Mouse (Mus musculus): ENCODE data around the gene Prkd2.

Prkd2 gene

GRCm38 (mm10) chr7:16842645-16843063 lies at the start of gene Prkd2:
TSS of gene Prkd2 (plus strand) at chr7:16842902.
- peak; percentile 93 to 98 for DNase-seq (ENCODE audit: inconsistent age in 2 of 2, low spot score in 1 of 2)

DNA sequence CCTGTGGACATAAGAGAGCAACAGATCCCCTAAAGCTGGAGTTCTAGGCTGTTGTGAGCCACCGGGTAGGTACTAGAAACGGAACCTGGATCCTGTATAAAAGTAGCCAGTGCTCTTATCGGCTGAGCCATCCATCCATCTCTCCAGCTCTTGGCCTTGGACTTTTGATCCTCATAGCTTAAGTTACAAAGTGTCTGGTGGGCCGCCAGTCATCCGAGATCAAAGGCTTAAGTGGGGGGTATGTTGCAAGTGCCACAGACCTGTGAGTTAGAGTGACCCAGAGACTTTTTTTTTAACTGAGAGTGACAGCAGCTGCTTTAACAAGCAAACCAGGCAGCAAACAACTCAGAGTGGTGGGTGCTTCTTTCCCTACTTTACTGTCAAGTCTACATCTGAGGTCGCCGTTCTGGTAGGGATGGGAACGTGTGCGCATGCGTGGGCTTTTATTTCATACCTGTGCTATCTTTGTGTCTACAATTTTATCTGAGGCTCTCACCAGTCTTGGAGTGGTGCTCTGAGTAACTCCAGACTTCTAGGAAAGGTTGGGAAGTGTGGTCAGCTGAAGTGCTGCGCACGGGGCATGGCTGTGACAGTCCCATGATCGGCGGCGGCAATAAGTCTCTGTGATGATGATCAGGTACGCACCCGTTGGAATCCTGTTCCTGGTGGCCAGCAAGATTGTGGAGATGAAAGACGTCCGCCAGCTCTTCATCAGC lies 49.5 kb upstream of the Prkd2 start:
- DNase-seq (ENCODE audit: inconsistent age in 2 of 2, low spot score in 1 of 2) = peak in 1 of 2 experiments; percentile 49

- no peak for DNase-seq (ENCODE audit: inconsistent age in 2 of 2, low spot score in 1 of 2)
These were observed 47.8 kb upstream of the Prkd2 start for GRCm38 (mm10) chr7:16794886-16795285.

DNA sequence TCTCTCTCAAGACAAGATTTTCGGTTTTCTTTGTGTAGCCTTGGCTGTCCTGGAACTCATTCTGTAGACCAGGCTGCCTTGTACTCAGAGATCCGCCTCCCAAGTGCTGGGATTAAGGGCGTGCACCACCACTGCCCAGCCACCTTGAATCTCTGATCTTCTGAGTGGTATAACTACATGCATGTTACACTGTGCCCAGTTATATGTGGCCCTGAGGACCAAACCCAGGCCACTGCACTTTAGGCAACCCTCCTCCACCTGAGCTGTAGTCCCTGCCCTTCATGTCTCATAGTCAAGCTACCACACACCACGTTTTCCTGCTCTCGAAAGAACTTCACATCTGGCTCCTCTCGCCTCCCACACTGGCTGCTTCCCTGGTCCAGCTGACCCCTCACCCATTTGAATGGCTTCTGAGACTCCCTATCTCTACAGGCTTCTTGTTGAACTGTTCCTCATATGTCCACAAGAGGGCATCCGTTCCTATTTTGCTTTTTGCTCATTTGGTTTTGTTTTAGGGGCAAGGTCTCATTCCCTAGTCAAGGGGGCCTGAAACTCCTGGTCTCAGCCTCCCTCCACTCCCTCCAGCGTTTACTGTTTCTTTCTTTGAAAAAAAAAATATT lies 38.2 kb upstream of the Prkd2 start:
- DNase-seq (ENCODE audit: inconsistent age in 2 of 2, low spot score in 1 of 2) = peak in 1 of 2 experiments; percentile 66

- no peak for DNase-seq (ENCODE audit: inconsistent age in 2 of 2, low spot score in 1 of 2)
These were observed 34.8 kb upstream of the Prkd2 start for GRCm38 (mm10) chr7:16807936-16808335.

- no peak for DNase-seq (ENCODE audit: inconsistent age in 2 of 2, low spot score in 1 of 2)
These were observed 34.1 kb upstream of the Prkd2 start for GRCm38 (mm10) chr7:16808647-16809046.

DNA sequence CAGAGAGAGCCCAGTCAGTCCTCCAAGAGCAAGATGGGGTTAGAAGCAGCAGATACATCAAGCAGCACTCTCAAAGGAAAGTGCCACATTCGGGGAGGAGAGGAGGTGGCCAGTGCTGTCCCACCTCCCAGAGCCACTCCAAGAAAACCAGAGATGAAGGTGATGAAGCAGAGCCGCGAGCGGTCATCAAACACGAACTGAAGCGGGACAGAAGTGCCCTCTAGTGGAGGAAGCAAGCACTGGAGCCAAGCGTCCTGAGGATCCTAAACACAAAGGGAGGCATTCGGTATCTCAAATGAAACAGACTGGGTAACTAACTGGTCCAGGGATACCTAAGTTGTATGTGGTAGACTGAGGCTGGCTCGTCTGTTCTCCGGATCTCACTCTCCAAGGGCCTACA lies 33.0 kb upstream of the Prkd2 start:
- peak; percentile 60 to 90 for DNase-seq (ENCODE audit: inconsistent age in 2 of 2, low spot score in 1 of 2)

DNA sequence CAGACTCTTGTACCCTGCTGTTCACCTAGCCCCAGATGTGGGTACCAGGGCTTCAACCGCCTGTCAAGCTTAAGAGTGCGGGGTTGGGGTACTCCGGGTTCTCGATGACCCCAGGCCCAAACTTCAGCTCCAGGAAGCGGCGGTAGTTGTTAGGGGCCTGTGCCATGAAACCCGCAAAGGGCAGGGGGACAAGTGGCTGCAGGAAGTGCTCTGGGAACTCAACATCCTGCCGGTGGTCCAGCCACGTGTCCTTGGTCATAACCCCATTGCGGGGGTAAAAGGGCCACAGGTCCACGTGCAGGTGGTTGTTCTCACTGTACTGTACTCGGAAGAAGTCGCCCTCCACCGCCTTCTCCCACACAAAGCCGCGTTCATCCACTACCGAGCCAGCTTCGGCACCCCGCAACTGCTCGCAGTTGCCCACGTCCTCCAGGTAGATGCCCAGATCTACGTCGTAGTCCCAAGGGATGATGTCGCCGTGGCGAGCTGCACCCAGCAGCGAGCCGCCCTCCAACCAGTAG lies 32.2 kb upstream of the Prkd2 start:
- DNase-seq (ENCODE audit: inconsistent age in 2 of 2, low spot score in 1 of 2) = no peak

DNA sequence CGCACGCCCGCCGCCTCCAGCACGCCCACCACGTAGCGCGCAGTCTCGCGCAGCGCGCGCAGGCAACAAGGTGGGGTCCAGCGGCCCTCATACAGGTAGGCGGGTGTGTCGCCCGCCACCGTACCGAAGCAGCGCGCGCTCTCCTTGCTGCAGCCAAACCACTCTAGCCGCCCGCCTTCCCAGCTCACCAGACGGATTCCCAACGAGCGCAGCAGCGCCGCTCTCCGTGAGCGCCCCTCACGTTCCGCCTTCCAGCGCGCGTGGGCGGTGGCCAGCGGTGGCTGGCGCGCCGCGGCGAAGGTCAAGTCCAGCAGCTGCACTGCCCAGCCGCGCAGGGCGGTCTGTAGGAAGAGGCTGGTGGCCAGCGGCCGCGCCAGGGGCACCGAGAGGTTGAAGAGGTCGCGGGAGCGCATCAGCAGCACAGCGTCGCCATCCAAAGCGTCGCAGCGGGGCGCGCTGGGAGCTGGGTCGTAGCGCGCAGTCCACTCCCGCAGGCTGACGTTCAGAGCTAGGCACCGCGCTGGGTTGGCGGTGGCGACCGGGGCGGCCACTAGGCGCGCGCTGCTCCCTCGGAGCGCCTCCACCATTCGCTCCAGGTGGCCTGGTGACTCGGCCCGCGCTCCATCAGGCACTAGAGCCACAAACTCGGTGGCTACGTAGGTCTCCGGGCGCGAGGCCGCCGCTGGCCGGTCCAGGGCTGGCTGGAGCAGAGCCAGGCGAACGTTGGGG lies 31.6 kb upstream of the Prkd2 start:
- peak; percentile 41 to 75 for DNase-seq (ENCODE audit: inconsistent age in 2 of 2, low spot score in 1 of 2)

- DNase-seq (ENCODE audit: inconsistent age in 2 of 2, low spot score in 1 of 2) = no peak
These were observed 31.0 kb upstream of the Prkd2 start for GRCm38 (mm10) chr7:16811649-16812070.

- no peak for DNase-seq (ENCODE audit: inconsistent age in 2 of 2, low spot score in 1 of 2)
These were observed 30.2 kb upstream of the Prkd2 start for GRCm38 (mm10) chr7:16812505-16812904.

DNA sequence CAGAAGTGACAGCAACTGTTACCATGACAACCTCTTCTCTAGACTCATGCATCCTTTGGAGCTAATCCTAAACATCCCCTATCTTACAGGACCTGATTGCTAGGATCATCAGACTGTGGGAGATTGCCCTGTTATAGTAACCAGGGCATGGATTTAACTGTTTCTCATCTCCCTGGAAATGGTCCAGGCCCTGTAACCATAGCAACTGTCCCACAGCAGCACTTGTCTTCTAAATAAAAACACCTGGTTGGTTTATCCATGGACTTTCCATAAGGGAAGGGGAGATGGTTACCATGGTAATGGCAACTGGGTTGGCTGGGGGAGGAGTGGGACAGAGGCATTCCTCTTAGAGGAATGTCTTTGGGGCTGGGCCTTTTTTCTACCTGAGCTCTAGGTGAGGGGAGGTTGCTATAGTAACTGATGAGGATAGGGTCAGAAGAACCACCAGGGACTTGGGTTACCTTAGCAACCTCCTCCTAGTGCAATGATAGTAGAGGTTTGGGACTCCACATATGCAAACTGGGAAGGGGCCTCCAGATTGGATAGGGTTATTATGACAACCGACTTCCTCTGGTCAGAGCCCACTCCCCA lies 27.3 kb upstream of the Prkd2 start, which contains the start of gene Strn4:
Gene Strn4 (plus strand): TSS at position 539 of the 591 bp plus-strand sequence.
- peak in 1 of 2 experiments; percentile 68 for DNase-seq (ENCODE audit: inconsistent age in 2 of 2, low spot score in 1 of 2)

GRCm38 (mm10) chr7:16816078-16816474 lies 26.6 kb upstream of the Prkd2 start:
- peak; percentile 82 to 92 for DNase-seq (ENCODE audit: inconsistent age in 2 of 2, low spot score in 1 of 2)

DNA sequence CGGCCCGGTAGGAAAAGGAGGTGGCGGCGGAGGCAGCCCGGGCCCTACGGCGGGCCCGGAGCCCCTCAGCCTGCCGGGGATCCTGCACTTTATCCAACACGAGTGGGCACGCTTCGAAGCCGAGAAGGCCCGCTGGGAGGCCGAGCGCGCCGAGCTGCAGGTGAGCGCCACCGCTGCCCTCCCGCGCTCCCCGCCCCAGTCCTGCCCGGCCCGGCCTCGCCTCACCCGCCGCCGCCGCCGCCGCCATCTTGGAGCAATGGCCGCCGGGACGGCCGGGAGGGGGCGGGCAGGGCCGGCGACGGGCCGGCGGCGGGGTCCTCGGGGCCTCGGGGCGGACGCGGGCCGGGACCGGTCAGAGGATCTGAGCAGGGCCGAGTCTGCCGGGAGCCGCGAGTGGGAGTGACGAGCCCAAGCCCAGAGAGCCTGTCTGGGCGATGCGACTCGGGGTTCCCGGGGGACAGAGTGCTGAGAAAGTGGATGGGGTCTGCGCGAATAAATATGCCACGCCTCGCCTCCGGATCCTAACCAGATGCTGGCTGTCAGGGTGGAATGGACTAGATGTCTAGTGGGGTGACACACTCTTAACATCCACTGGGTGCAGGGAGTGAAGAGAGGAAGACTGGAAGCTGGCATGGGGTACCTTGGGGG lies 26.1 kb upstream of the Prkd2 start, which contains the start of gene Fkrp:
Gene Fkrp (minus strand): TSS at position 258 of the 648 bp plus-strand sequence.
- peak; percentile 62 to 87 for DNase-seq (ENCODE audit: inconsistent age in 2 of 2, low spot score in 1 of 2)

DNA sequence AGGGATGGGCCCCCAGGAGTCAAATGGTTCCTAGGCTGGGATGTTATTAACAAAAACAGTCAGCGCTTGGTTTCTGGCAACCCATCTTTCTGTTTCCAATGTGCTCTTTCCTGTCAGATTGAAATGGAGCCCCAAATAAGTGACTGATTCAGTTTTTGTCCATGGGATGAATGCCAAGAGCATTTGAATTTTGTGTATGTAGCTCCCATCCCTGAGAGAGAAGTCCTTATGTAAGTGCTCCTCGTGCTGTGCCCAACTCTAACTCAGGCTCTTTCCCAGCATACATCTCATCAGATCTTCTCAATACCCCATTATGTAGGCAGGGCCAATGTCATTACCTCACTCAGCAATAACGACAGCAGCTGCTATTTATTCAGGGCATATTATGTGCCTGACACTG lies 25.0 kb upstream of the Prkd2 start:
- DNase-seq (ENCODE audit: inconsistent age in 2 of 2, low spot score in 1 of 2) = no peak

- DNase-seq (ENCODE audit: inconsistent age in 2 of 2, low spot score in 1 of 2) = no peak
These were observed 22.9 kb upstream of the Prkd2 start for GRCm38 (mm10) chr7:16819794-16820193.

DNA sequence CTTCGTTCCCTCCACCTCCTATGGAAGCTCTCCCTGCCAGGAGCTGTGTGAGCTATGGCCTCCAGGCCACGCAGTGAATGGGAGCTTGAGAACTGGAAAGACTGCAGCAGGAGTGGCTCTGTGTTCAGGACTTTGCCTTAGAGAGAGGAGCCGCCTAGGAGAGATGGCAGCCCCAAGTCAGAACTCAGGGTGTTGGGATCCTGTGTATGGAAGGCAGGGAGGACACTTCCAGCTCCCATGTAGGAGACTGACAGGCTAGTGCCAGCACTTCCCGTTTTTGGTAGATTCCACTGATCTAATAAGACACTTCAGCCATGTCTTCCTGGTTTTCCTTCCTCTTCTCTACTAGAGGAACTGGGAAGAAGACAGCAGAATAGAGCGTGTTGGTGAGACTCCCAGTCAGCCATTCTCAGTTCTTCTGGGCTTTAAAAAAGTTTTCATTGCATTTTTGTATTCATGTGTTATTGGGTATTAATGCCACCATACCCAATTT lies 22.4 kb upstream of the Prkd2 start:
- DNase-seq (ENCODE audit: inconsistent age in 2 of 2, low spot score in 1 of 2) = no peak

GRCm38 (mm10) chr7:16821091-16821490 lies 21.6 kb upstream of the Prkd2 start:
- DNase-seq (ENCODE audit: inconsistent age in 2 of 2, low spot score in 1 of 2) = no peak

- DNase-seq (ENCODE audit: inconsistent age in 2 of 2, low spot score in 1 of 2) = no peak
These were observed 21.0 kb upstream of the Prkd2 start for GRCm38 (mm10) chr7:16821669-16822101.

GRCm38 (mm10) chr7:16823734-16824133 lies 19.0 kb upstream of the Prkd2 start:
- no peak for DNase-seq (ENCODE audit: inconsistent age in 2 of 2, low spot score in 1 of 2)

Data from adrenal gland, adult (tissue).